Mouse (Mus musculus): ENCODE data around the gene Eva1c. TPM values are rescaled to one million over a fixed set of nuclear protein-coding genes. Genes with fewer than 3 reads are reported as not detected.

The Eva1c gene
- polyA plus RNA-seq, 1 experiment, result 2.2 TPM

DNA sequence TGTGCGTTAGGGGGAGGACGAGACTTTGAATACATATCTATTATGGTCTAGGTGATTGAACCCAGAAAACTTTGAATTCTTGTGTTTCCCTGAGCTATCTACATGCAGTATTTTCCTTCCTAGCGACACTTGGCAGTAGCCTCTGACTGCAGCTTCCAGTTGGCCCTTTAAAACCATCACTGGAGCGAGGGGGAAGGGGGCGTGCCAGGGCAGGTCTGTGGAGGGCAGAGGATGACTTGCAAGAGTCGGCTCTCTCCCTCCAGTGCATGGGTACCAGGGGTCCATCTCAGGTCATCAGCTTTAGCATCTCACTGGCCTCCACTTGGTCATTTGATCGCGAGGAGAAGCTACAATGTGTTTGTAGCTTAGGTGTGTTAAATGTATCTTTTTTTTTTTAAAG lies 46.4 kb downstream of the Eva1c start:
- Histone ChIP-seq H3K27ac (ENCODE audit: insufficient read depth, low read length) (no peak overlapping the region), H3K4me1 (ENCODE audit: control insufficient read depth, insufficient read depth, low read length) (no peaks in the 10 kb centered on the region), H3K4me3 (replicated peaks; ENCODE audit: insufficient read depth, low read depth, low read length) (no peak overlapping the region), H3K27me3 (ENCODE audit: control insufficient read depth, insufficient read depth, low read length) (no peaks in the 10 kb centered on the region)
- WGBS, result 60% methylated on average over 8 of the region's 8 CpGs
- TF ChIP-seq CTCF (IDR thresholded peaks at IDR 0.05; ENCODE audit: borderline replicate concordance, insufficient read depth, low read depth, low read length), result no peak
- TF ChIP-seq POLR2A (IDR thresholded peaks at IDR 0.05; ENCODE audit: borderline replicate concordance, insufficient read depth, low read length), result no peak
- DNase-seq, result no peak

GRCm38 (mm10) chr16:90874536-90874935 lies 48.0 kb downstream of the Eva1c start:
- Histone ChIP-seq H3K27me3 (ENCODE audit: control insufficient read depth, insufficient read depth, low read length) (no peaks in the 10 kb centered on the region), H3K27ac (ENCODE audit: insufficient read depth, low read length) (no peak overlapping the region), H3K4me3 (replicated peaks; ENCODE audit: insufficient read depth, low read depth, low read length) (no peak overlapping the region), H3K4me1 (ENCODE audit: control insufficient read depth, insufficient read depth, low read length) (no peaks in the 10 kb centered on the region)
- TF ChIP-seq CTCF (IDR thresholded peaks at IDR 0.05; ENCODE audit: borderline replicate concordance, insufficient read depth, low read depth, low read length) (no peak), POLR2A (IDR thresholded peaks at IDR 0.05; ENCODE audit: borderline replicate concordance, insufficient read depth, low read length) (no peak)
- DNase-seq, result no peak
- WGBS, result 65% methylated on average over 5 of the region's 5 CpGs

DNA sequence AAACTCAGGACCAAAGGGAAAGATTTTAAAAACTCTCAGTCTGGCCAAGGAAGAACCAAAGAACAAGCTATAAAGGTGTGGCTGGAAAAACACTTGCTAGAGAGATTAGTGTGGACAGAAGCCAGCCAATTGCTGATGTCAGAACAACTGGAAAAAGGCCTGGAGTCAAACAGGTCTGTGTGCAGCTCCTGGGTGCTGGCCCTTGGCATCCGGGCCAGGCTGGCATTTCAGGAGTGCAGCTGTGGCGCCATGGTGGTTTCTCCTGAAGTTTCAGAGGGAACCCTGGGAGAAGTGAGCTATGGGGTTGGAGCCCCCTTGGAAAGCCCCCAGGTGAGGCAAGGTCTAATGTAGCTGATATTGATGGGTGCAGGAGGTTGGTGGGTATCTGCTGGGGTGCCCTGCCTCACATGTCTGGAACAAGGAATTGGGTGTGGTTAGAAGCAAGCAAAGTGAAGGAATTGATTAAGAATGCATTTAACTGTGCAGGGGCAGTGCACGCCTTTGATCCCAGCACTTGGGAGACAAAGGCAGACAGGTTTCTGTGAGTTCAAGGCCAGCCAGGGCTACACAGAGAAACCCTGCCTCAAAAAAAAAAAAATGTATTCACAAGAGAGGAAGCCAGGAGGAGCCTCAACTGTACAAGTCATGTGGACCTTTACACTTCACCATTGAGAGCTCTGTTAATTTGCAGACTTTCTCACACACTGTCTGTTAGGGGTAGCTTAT lies 51.8 kb downstream of the Eva1c start:
- TF ChIP-seq CTCF (IDR thresholded peaks at IDR 0.05; ENCODE audit: borderline replicate concordance, insufficient read depth, low read depth, low read length), result no peak
- WGBS, result 92% methylated on average over 3 of the region's 3 CpGs
- no peak for DNase-seq

GRCm38 (mm10) chr16:90882501-90882977 lies 56.0 kb downstream of the Eva1c start:
- no peak for TF ChIP-seq POLR2A (IDR thresholded peaks at IDR 0.05; ENCODE audit: borderline replicate concordance, insufficient read depth, low read length)
- TF ChIP-seq CTCF (IDR thresholded peaks at IDR 0.05; ENCODE audit: borderline replicate concordance, insufficient read depth, low read depth, low read length), result no peak
- no peak overlapping the region for H3K4me3 ChIP-seq (replicated peaks; ENCODE audit: insufficient read depth, low read depth, low read length)
- WGBS, result 31% methylated on average over 8 of the region's 8 CpGs

More for the DNA sequence above, 51.8 kb downstream of the Eva1c start:
- Histone ChIP-seq H3K27me3 (ENCODE audit: control insufficient read depth, insufficient read depth, low read length) (no peaks in the 10 kb centered on the region), H3K4me1 (ENCODE audit: control insufficient read depth, insufficient read depth, low read length) (no peaks in the 10 kb centered on the region), H3K4me3 (replicated peaks; ENCODE audit: insufficient read depth, low read depth, low read length) (no peak overlapping the region), H3K27ac (ENCODE audit: insufficient read depth, low read length) (no peak overlapping the region)

DNA sequence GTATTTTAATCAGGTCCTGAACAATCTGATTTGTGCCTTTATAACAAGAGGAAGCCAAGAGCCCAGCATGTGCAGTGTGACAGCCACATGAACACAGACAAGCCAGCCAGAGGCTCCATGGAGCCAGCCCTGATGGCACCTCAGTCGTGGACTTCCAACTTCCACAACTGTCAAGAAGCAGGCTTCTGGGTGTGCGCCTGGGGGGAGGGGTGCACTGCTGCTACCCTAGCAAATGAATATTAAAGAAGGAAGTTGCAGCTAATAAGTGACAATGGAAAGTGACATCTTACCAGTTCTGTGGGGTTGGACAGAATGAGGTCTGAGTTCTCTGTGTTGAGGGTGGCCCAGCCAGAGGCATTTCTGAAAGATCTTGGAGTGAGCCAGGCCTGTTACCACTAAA lies 58.8 kb downstream of the Eva1c start:
- TF ChIP-seq POLR2A (IDR thresholded peaks at IDR 0.05; ENCODE audit: borderline replicate concordance, insufficient read depth, low read length) (no peak), CTCF (IDR thresholded peaks at IDR 0.05; ENCODE audit: borderline replicate concordance, insufficient read depth, low read depth, low read length) (no peak)
- 56% methylated on average over 2 of the region's 2 CpGs for WGBS

More at GRCm38 (mm10) chr16:90882501-90882977, 56.0 kb downstream of the Eva1c start:
- H3K4me1 ChIP-seq (ENCODE audit: control insufficient read depth, insufficient read depth, low read length), result no peaks in the 10 kb centered on the region; the same call in 1 of the 2 replicates
- no peak for DNase-seq
- H3K27me3 ChIP-seq (ENCODE audit: control insufficient read depth, insufficient read depth, low read length), result no peaks in the 10 kb centered on the region
- no peak overlapping the region for H3K27ac ChIP-seq (ENCODE audit: insufficient read depth, low read length)

DNA sequence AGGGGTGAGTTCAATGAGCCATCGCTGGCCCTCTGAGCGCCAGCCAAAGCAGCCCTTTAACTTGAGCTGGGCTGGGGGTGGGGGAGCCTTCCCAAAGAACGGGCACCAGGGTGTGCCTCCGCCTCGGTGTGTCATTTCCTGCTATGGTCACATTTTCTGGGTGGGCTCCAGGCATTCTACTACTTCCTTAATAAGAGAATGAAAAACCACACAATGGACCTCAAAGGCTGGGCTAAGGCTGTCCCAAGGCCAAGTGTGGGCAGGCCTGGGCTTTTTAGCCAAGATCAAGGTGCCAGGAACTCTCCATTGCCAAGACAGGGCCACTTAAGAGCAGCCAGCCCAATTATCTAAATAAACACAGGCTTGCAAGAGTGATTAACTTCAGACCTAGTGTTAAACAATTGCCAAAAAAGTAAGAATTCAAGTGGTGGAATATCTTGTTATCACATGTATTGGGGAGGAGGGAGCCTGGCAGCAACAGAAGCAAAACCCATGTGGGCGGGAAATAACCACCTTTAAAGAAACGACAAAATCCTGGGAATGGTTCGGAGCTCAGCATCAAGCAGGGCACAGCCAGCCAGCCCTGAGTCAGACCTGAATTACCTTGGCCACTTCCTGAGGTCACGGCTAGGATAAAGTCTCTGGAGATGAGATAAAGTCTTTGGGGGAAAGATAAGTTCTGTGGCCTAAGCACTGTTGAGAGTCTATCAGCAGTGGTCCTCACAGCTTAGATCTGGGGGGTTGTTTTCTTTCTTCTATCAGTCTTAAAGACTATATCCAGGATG lies 59.5 kb downstream of the Eva1c start:
- no peaks in the 10 kb centered on the region for H3K27me3 ChIP-seq (ENCODE audit: control insufficient read depth, insufficient read depth, low read length)
- 38% methylated on average over 9 of the region's 9 CpGs for WGBS
- no peaks in the 10 kb centered on the region; the same call in 1 of the 2 replicates for H3K4me1 ChIP-seq (ENCODE audit: control insufficient read depth, insufficient read depth, low read length)
- TF ChIP-seq POLR2A (IDR thresholded peaks at IDR 0.05; ENCODE audit: borderline replicate concordance, insufficient read depth, low read length), result no peak
- no peak for TF ChIP-seq CTCF (IDR thresholded peaks at IDR 0.05; ENCODE audit: borderline replicate concordance, insufficient read depth, low read depth, low read length)
- no peak for DNase-seq
- H3K4me3 ChIP-seq (replicated peaks; ENCODE audit: insufficient read depth, low read depth, low read length), result no peak overlapping the region
- H3K27ac ChIP-seq (ENCODE audit: insufficient read depth, low read length), result no peak overlapping the region

More for the DNA sequence above, 58.8 kb downstream of the Eva1c start:
- no peak overlapping the region for H3K4me3 ChIP-seq (replicated peaks; ENCODE audit: insufficient read depth, low read depth, low read length)
- no peak overlapping the region for H3K27ac ChIP-seq (ENCODE audit: insufficient read depth, low read length)
- no peaks in the 10 kb centered on the region; the same call in 1 of the 2 replicates for H3K4me1 ChIP-seq (ENCODE audit: control insufficient read depth, insufficient read depth, low read length)
- H3K27me3 ChIP-seq (ENCODE audit: control insufficient read depth, insufficient read depth, low read length), result no peaks in the 10 kb centered on the region
- DNase-seq, result no peak

GRCm38 (mm10) chr16:90890683-90891082 lies 64.2 kb downstream of the Eva1c start:
- Histone ChIP-seq H3K4me1 (ENCODE audit: control insufficient read depth, insufficient read depth, low read length) (no peaks in the 10 kb centered on the region), H3K27me3 (ENCODE audit: control insufficient read depth, insufficient read depth, low read length) (no peaks in the 10 kb centered on the region), H3K27ac (ENCODE audit: insufficient read depth, low read length) (no peak overlapping the region), H3K4me3 (replicated peaks; ENCODE audit: insufficient read depth, low read depth, low read length) (no peak overlapping the region)
- 91% methylated on average over 9 of the region's 9 CpGs for WGBS
- TF ChIP-seq POLR2A (IDR thresholded peaks at IDR 0.05; ENCODE audit: borderline replicate concordance, insufficient read depth, low read length), result no peak
- TF ChIP-seq CTCF (IDR thresholded peaks at IDR 0.05; ENCODE audit: borderline replicate concordance, insufficient read depth, low read depth, low read length), result no peak
- no peak for DNase-seq
